Mouse (Mus musculus) hindbrain, postnatal 0 days (tissue): ENCODE measurements around the gene Arhgap35. TPM values are rescaled to one million over a fixed set of nuclear protein-coding genes. Genes with fewer than 3 reads are reported as not detected.

Experiments used
- ATAC-seq: fragments of 200-750 bp; cut with Nextera tagmentation; 2 replicates; pipeline ENCODE4 v1.8.0; 2017; ENCODE audit warnings: mild to moderate bottlenecking, moderate TSS enrichment, moderate library complexity
- DNase-seq: peaks from one replicate; pipeline ENCODE4 v3.0.0-alpha.2; 2015; ENCODE audit warnings: low spot score
- H3K27ac ChIP-seq: fragments of 300-500 bp; sonication (generic); 2 replicates; pipeline ENCODE4 v1.5.1; 2014; ENCODE audit warnings: mild to moderate bottlenecking
- H3K27me3 ChIP-seq: fragments of 300-500 bp; sonication (generic); 2 replicates; pipeline ENCODE4 v1.6.1; 2014; ENCODE audit warnings: low read length, mixed read lengths; ENCODE audit not compliant: insufficient read depth
- H3K36me3 ChIP-seq: fragments of 300-500 bp; sonication (generic); 2 replicates; pipeline ENCODE4 v1.6.1; 2014; ENCODE audit warnings: low read length, mixed read lengths; ENCODE audit not compliant: insufficient read depth
- H3K4me1 ChIP-seq: fragments of 300-500 bp; sonication (generic); 2 replicates; pipeline ENCODE4 v1.6.1; 2014; ENCODE audit warnings: antibody characterized with exemption, low read length, mixed read lengths; ENCODE audit not compliant: insufficient read depth
- H3K4me2 ChIP-seq: fragments of 300-500 bp; sonication (generic); 2 replicates; pipeline ENCODE4 v1.6.1; 2014; ENCODE audit warnings: low read depth, mild to moderate bottlenecking, low read length, moderate library complexity, mixed read lengths
- H3K4me3 ChIP-seq: fragments of 300-500 bp; sonication (generic); 2 replicates; pipeline ENCODE4 v1.5.1; 2014; ENCODE audit warnings: low read length
- H3K9ac ChIP-seq: fragments of 300-500 bp; sonication (generic); replicated peaks from 2 replicates; pipeline ENCODE4 v1.6.1; 2014; ENCODE audit warnings: mild to moderate bottlenecking, low read length, moderate library complexity, mixed read lengths
- H3K9me3 ChIP-seq: fragments of 300-500 bp; sonication (generic); 2 replicates; pipeline ENCODE4 v1.6.1; 2016; ENCODE audit warnings: low read length, mixed read lengths
- CTCF ChIP-seq: IDR thresholded peaks from 2 replicates; pipeline ENCODE4 v1.5.1; 2016; ENCODE audit warnings: antibody characterized with exemption, control low read depth, low read depth
- WGBS: fragments of 180-500 bp; shearing (Covaris S2); extraction: QIAGEN DNeasy Blood & Tissue Kit; methylation state at CpG from one replicate; pipeline ENCODE4 v1.1.7; 2014; 5-methylcytosine and 5-hydroxymethylcytosine counted together
- polyA plus RNA-seq: library from polyadenylated mRNA; unstranded; fragments of >200 nt; fragmentation: Nextera tagmentation; extraction: Ambion mirVana; gene quantifications from 2 replicates; pipeline ENCODE4 v1.2.1, GENCODE M21; 2015
- total RNA-seq: library from RNA; depleted of rRNA; stranded (reverse); fragments of >200 nt; gene quantifications from 2 replicates; pipeline ENCODE4 v1.2.3, GENCODE M21; 2014

The Arhgap35 gene
- total and polyA plus RNA-seq, 2 experiments from 2014 or later = 24.8 to 131 TPM

- ATAC-seq (peak; percentile 36), DNase-seq (peak; percentile 79)
- Histone ChIP-seq H3K9ac (no peak overlapping the region), H3K4me3 (no peak overlapping the region), H3K4me1 (no peaks in the 10 kb centered on the region; the same call in 1 of the 2 replicates), H3K4me2 (no peak overlapping the region), H3K9me3 (no peaks in the 10 kb centered on the region), H3K27ac (no peak overlapping the region), H3K27me3 (0 out of 2 replicates have a peak, but pooled peaks cover 3% of the 10 kb centered on the region), H3K36me3 (no peaks in the 10 kb centered on the region)
- TF ChIP-seq CTCF = peak; percentile 97
- WGBS = 11% methylated on average over 8 of the region's 8 CpGs
Observed at GRCm38 (mm10) chr7:16465160-16465559, 149.6 kb downstream of the Arhgap35 start.

- H3K27ac ChIP-seq = no peak overlapping the region
- 2% methylated on average over 14 of the region's 14 CpGs for WGBS
- no peak overlapping the region for H3K4me3 ChIP-seq
- DNase-seq = peak; percentile 86
- ATAC-seq = peak; percentile 61
- H3K9ac ChIP-seq = no peak overlapping the region
- no peaks in the 10 kb centered on the region; the same call in 1 of the 2 replicates for H3K4me1 ChIP-seq
- H3K36me3 ChIP-seq = no peaks in the 10 kb centered on the region
- no peak overlapping the region for H3K4me2 ChIP-seq
- H3K27me3 ChIP-seq = no peaks in the 10 kb centered on the region
- peak; percentile 97 for TF ChIP-seq CTCF
- H3K9me3 ChIP-seq = no peaks in the 10 kb centered on the region
Observed at GRCm38 (mm10) chr7:16463214-16463613, 151.6 kb downstream of the Arhgap35 start.

GRCm38 (mm10) chr7:16461705-16462104 lies 153.1 kb downstream of the Arhgap35 start:
- no peaks in the 10 kb centered on the region; the same call in 1 of the 2 replicates for H3K4me1 ChIP-seq
- WGBS = 84% methylated on average over 6 of the region's 6 CpGs
- no peaks in the 10 kb centered on the region for H3K9me3 ChIP-seq
- no peak for TF ChIP-seq CTCF
- DNase-seq (no peak), ATAC-seq (no peak)
- H3K36me3 ChIP-seq = no peaks in the 10 kb centered on the region
- H3K4me2 ChIP-seq = no peak overlapping the region
- H3K27ac ChIP-seq = no peak overlapping the region
- no peaks in the 10 kb centered on the region for H3K27me3 ChIP-seq
- no peak overlapping the region for H3K4me3 ChIP-seq
- H3K9ac ChIP-seq = no peak overlapping the region

GRCm38 (mm10) chr7:16461151-16461550 lies 153.6 kb downstream of the Arhgap35 start:
- H3K9me3 ChIP-seq = no peaks in the 10 kb centered on the region
- no peak overlapping the region for H3K4me2 ChIP-seq
- no peaks in the 10 kb centered on the region; the same call in 1 of the 2 replicates for H3K4me1 ChIP-seq
- H3K4me3 ChIP-seq = no peak overlapping the region
- H3K36me3 ChIP-seq = no peaks in the 10 kb centered on the region
- TF ChIP-seq CTCF = no peak
- no peak overlapping the region for H3K27ac ChIP-seq
- ATAC-seq (no peak), DNase-seq (no peak)
- 60% methylated on average over 6 of the region's 6 CpGs for WGBS
- no peak overlapping the region for H3K9ac ChIP-seq
- H3K27me3 ChIP-seq = no peaks in the 10 kb centered on the region

- Histone ChIP-seq H3K4me1 (no peaks in the 10 kb centered on the region; the same call in 1 of the 2 replicates), H3K27me3 (no peaks in the 10 kb centered on the region), H3K4me3 (no peak overlapping the region), H3K9ac (no peak overlapping the region), H3K9me3 (no peaks in the 10 kb centered on the region), H3K36me3 (no peaks in the 10 kb centered on the region), H3K27ac (no peak overlapping the region), H3K4me2 (no peak overlapping the region)
- WGBS = 69% methylated on average over 13 of the region's 13 CpGs
- ATAC-seq = no peak; the same call in 1 of the 2 replicates
- TF ChIP-seq CTCF = no peak
- DNase-seq = no peak
Observed at GRCm38 (mm10) chr7:16460566-16460965, 154.2 kb downstream of the Arhgap35 start.

GRCm38 (mm10) chr7:16456289-16456688 lies 158.5 kb downstream of the Arhgap35 start:
- WGBS = 76% methylated on average over 4 of the region's 5 CpGs

GRCm38 (mm10) chr7:16455016-16455415 lies 159.8 kb downstream of the Arhgap35 start:
- H3K4me3 ChIP-seq = no peak overlapping the region
- ATAC-seq (no peak), DNase-seq (no peak)
- H3K27me3 ChIP-seq = no peaks in the 10 kb centered on the region
- no peak overlapping the region for H3K9ac ChIP-seq
- H3K4me2 ChIP-seq = no peak overlapping the region
- H3K36me3 ChIP-seq = no peaks in the 10 kb centered on the region
- H3K9me3 ChIP-seq = no peaks in the 10 kb centered on the region
- 95% methylated on average over 14 of the region's 14 CpGs for WGBS
- H3K4me1 ChIP-seq = peaks cover 6% of the 10 kb centered on the region; the same call in 1 of the 2 replicates
- H3K27ac ChIP-seq = no peak overlapping the region
- no peak for TF ChIP-seq CTCF

More at GRCm38 (mm10) chr7:16456289-16456688, 158.5 kb downstream of the Arhgap35 start:
- H3K27ac ChIP-seq = no peak overlapping the region
- H3K4me1 ChIP-seq = peaks cover 6% of the 10 kb centered on the region; the same call in 1 of the 2 replicates
- H3K4me2 ChIP-seq = no peak overlapping the region
- H3K9me3 ChIP-seq = no peaks in the 10 kb centered on the region
- no peaks in the 10 kb centered on the region for H3K36me3 ChIP-seq
- H3K4me3 ChIP-seq = no peak overlapping the region
- no peaks in the 10 kb centered on the region for H3K27me3 ChIP-seq
- no peak for TF ChIP-seq CTCF
- DNase-seq (no peak), ATAC-seq (no peak)
- H3K9ac ChIP-seq = no peak overlapping the region
